Mouse (Mus musculus): ENCODE measurements at regions not wholly inside any gene's neighbourhood (a gene's known extent, or its start where the extent isn't known, plus 50 kb on each side); places are given as distances from the start of the nearest gene placed in this dataset.
A peak's percentile ranks its signal among the peaks of the same experiment; 100 is the strongest.

DNA sequence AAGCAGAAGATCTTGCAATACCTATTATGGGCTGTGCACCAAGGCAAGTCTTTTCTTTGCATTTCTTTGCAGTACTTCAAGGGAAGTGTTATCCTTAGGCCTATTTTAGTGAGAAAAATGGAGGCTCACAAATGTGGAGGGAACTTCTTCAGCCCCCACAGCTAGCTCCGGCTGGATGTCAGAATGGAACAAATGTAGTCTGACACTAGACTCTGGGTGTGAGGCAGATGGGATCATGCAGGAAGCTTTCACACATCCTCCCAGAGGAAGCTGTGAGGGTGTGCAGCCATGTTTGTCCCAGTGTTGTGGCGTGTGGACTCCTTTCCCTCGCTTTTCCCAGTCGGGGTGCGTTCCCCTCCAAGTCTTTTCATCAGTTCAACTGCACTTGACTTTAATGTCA lies 268.0 kb downstream of the Gm11011 start:
- H3K36me3 ChIP-seq (ENCODE audit: control insufficient read depth, insufficient read depth, low read length): no peaks in the 10 kb centered on the region
- 76% methylated on average over 5 of the region's 5 CpGs for WGBS
- peak; percentile 27 for DNase-seq (ENCODE audit: low spot score)
- no peak overlapping the region for H3K27ac ChIP-seq (ENCODE audit: low read depth, low read length)
- peaks cover under 1% of the 10 kb centered on the region; the same call in 1 of the 2 replicates for H3K4me1 ChIP-seq (ENCODE audit: control insufficient read depth, insufficient read depth, low read length)
- no peak overlapping the region for H3K4me2 ChIP-seq (ENCODE audit: low read length)
- no peaks in the 10 kb centered on the region for H3K9me3 ChIP-seq (replicated peaks; ENCODE audit: control insufficient read depth, low read length)
- no peak overlapping the region for H3K4me3 ChIP-seq (ENCODE audit: low read depth, low read length)
- no peak for ATAC-seq
- H3K9ac ChIP-seq (ENCODE audit: low read length): no peak overlapping the region
- no peaks in the 10 kb centered on the region for H3K27me3 ChIP-seq (replicated peaks; ENCODE audit: control insufficient read depth, insufficient read depth, low read length)

DNA sequence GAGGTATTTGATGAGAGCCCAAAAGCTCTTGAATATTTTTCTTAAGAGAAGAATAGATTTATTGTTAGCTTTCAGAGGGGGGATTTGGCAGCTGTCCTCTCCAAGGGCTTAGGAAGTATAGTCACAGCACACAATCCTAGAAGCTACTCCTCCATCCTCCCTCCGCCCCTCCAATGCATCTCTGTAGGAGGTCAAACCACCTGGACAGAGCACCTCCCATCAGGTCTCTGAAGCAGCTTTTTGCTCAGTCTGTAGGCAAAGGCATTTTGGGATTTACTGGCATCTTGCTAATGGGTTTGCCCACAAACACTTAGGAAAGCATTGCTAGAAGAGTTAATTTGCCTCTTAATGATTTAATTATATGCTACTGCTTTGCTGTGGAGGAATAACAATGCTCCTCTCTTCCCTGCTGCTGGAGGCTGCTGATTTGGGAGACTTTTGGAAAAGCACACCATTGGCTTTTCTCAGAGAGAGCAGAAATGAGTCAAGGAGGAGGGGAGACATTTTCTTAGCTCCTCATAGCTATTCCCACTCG lies 273.1 kb downstream of the Gm11011 start:
- no peak overlapping the region for H3K4me2 ChIP-seq (ENCODE audit: low read length)
- no peak overlapping the region for H3K27ac ChIP-seq (ENCODE audit: low read depth, low read length)
- peak; percentile 41 for DNase-seq (ENCODE audit: low spot score)
- no peaks in the 10 kb centered on the region for H3K27me3 ChIP-seq (replicated peaks; ENCODE audit: control insufficient read depth, insufficient read depth, low read length)
- WGBS: 19% methylated on average over 2 of the region's 2 CpGs
- ATAC-seq: no peak
- H3K36me3 ChIP-seq (ENCODE audit: control insufficient read depth, insufficient read depth, low read length): no peaks in the 10 kb centered on the region
- no peak overlapping the region for H3K9ac ChIP-seq (ENCODE audit: low read length)
- no peaks in the 10 kb centered on the region for H3K9me3 ChIP-seq (replicated peaks; ENCODE audit: control insufficient read depth, low read length)
- H3K4me1 ChIP-seq (ENCODE audit: control insufficient read depth, insufficient read depth, low read length): peaks cover 10% of the 10 kb centered on the region
- no peak overlapping the region for H3K4me3 ChIP-seq (ENCODE audit: low read depth, low read length)

DNA sequence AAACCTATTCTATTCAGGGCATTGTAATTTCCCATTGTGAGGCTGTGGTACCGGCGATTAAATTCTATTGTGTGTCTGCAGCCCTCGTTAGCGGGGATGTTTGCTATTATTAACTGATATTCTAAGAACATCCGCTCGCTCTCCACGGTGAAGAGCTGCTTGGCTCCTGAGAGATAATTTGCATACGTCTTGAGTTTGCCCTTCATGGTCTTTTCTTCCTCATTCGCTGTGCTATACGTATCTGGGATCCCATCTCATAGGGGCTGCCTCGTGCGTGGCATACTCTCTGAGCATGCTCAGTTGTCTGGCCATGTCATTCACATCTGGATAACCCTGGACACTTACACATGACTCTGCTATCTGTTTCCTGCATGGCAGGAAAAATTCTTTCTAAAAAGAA lies 275.7 kb downstream of the Gm11011 start:
- Histone ChIP-seq H3K27me3 (replicated peaks; ENCODE audit: control insufficient read depth, insufficient read depth, low read length) (no peaks in the 10 kb centered on the region), H3K9me3 (replicated peaks; ENCODE audit: control insufficient read depth, low read length) (no peaks in the 10 kb centered on the region), H3K4me1 (ENCODE audit: control insufficient read depth, insufficient read depth, low read length) (peaks cover 10% of the 10 kb centered on the region), H3K4me2 (ENCODE audit: low read length) (no peak overlapping the region), H3K9ac (ENCODE audit: low read length) (no peak overlapping the region), H3K27ac (ENCODE audit: low read depth, low read length) (no peak overlapping the region), H3K4me3 (ENCODE audit: low read depth, low read length) (no peak overlapping the region), H3K36me3 (ENCODE audit: control insufficient read depth, insufficient read depth, low read length) (no peaks in the 10 kb centered on the region)
- DNase-seq (ENCODE audit: low spot score): no peak
- ATAC-seq: no peak
- WGBS: 11% methylated on average over 12 of the region's 12 CpGs

DNA sequence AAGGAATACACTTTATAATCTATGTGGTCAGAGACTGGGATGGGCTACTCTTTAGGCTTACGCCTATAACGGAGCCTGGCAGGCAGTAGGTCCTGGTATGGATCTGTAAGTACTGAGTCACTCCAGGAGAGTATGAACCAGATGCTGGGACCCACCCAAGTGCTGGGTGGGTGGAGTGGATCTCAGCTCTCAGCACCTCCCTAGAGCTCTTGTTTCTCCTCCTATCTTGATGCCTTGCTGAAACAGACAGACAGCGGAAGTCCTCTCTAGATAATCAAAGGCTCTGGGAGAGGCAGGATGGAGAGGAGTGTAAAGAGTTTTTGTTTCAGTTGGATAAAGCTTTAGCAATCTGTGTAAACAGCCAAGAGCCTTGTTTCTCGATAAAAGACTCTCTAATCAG lies 276.2 kb downstream of the Gm11011 start:
- Histone ChIP-seq H3K4me1 (ENCODE audit: control insufficient read depth, insufficient read depth, low read length) (peaks cover 10% of the 10 kb centered on the region), H3K9me3 (replicated peaks; ENCODE audit: control insufficient read depth, low read length) (no peaks in the 10 kb centered on the region), H3K9ac (ENCODE audit: low read length) (no peak overlapping the region), H3K4me2 (ENCODE audit: low read length) (no peak overlapping the region), H3K27me3 (replicated peaks; ENCODE audit: control insufficient read depth, insufficient read depth, low read length) (no peaks in the 10 kb centered on the region), H3K4me3 (ENCODE audit: low read depth, low read length) (no peak overlapping the region), H3K36me3 (ENCODE audit: control insufficient read depth, insufficient read depth, low read length) (no peaks in the 10 kb centered on the region), H3K27ac (ENCODE audit: low read depth, low read length) (no peak overlapping the region)
- 35% methylated on average over 4 of the region's 4 CpGs for WGBS
- DNase-seq (ENCODE audit: low spot score): no peak
- no peak for ATAC-seq

DNA sequence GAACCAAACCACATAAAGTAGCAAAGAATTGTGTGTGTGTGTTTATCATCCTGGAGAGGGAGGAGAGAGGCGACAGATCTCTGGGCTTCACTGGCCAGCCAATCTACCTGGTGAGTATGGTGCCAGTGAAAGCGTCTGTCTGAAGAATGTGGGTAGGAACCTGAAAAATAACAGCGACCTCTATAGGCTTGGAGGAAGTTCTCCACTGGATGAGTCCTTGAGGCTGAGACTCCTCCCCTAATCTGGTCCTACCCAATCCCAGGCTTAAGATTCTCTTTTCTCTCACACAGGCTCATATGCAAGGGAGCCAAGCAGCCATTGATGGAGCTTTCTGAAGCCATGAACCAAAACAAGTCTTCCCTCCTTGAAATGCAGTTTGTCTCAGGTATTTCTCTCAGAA lies 283.2 kb downstream of the Gm11011 start:
- no peak overlapping the region for H3K4me3 ChIP-seq (ENCODE audit: low read depth, low read length)
- WGBS: 86% methylated on average over 3 of the region's 3 CpGs
- H3K4me2 ChIP-seq (ENCODE audit: low read length): no peak overlapping the region
- H3K9me3 ChIP-seq (replicated peaks; ENCODE audit: control insufficient read depth, low read length): no peaks in the 10 kb centered on the region
- no peaks in the 10 kb centered on the region for H3K36me3 ChIP-seq (ENCODE audit: control insufficient read depth, insufficient read depth, low read length)
- no peak for ATAC-seq
- no peak overlapping the region for H3K9ac ChIP-seq (ENCODE audit: low read length)
- H3K4me1 ChIP-seq (ENCODE audit: control insufficient read depth, insufficient read depth, low read length): 0 out of 2 replicates have a peak, but pooled peaks cover 2% of the 10 kb centered on the region
- DNase-seq (ENCODE audit: low spot score): no peak
- H3K27ac ChIP-seq (ENCODE audit: low read depth, low read length): no peak overlapping the region
- no peaks in the 10 kb centered on the region for H3K27me3 ChIP-seq (replicated peaks; ENCODE audit: control insufficient read depth, insufficient read depth, low read length)

DNA sequence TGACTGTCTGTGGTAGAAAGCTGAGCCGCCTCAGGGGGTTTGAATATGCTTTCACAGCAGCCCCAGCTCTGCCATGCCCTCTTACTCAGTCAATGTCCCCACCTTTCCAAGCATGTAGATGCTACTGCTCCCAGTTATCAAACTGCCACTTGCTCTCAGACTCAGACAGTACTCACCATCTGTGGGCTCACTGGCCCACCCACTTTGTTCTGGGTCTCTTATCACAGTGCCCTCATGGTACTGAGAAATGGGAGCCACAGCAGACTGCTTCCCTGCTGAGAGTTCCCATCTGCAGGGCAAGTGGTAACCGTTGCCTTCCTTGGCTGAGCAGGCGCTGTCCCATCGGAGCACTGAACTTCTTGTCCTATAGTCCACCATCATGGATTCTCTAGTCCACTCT lies 286.6 kb downstream of the Gm11011 start:
- Histone ChIP-seq H3K27ac (ENCODE audit: low read depth, low read length) (peak overlapping the region; percentile 63), H3K27me3 (replicated peaks; ENCODE audit: control insufficient read depth, insufficient read depth, low read length) (no peaks in the 10 kb centered on the region), H3K9me3 (replicated peaks; ENCODE audit: control insufficient read depth, low read length) (no peaks in the 10 kb centered on the region), H3K4me3 (ENCODE audit: low read depth, low read length) (no peak overlapping the region), H3K36me3 (ENCODE audit: control insufficient read depth, insufficient read depth, low read length) (no peaks in the 10 kb centered on the region), H3K4me2 (ENCODE audit: low read length) (no peak overlapping the region), H3K4me1 (ENCODE audit: control insufficient read depth, insufficient read depth, low read length) (peaks cover 9% of the 10 kb centered on the region), H3K9ac (ENCODE audit: low read length) (no peak overlapping the region)
- ATAC-seq: no peak
- 92% methylated on average over 4 of the region's 4 CpGs for WGBS
- no peak for DNase-seq (ENCODE audit: low spot score)

DNA sequence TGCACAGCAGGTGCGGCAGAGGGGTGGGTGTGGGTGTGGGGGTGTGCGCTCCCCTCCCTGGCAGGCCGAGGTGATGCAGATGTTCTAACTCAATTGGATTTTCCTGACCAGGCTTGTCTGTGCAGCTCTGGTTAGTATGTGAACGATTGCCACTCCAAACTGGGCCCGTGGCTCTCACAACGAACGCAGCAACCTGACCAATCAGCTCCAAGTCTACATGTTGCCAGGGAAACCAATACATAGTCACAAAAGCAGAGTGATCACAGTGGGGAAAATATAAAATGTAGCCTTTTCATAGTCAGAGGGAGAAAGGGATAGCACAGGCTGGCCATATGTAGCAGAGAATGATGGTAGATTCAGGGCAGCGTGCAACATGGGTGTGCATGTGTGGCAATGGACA lies 287.1 kb downstream of the Gm11011 start:
- H3K9ac ChIP-seq (ENCODE audit: low read length): no peak overlapping the region
- peaks cover 9% of the 10 kb centered on the region for H3K4me1 ChIP-seq (ENCODE audit: control insufficient read depth, insufficient read depth, low read length)
- ATAC-seq (peak; percentile 37; the same call in 1 of the 2 replicates), DNase-seq (ENCODE audit: low spot score) (peak; percentile 75)
- H3K27ac ChIP-seq (ENCODE audit: low read depth, low read length): peak overlapping the region; percentile 63
- no peak overlapping the region for H3K4me3 ChIP-seq (ENCODE audit: low read depth, low read length)
- H3K4me2 ChIP-seq (ENCODE audit: low read length): no peak overlapping the region
- 73% methylated on average over 8 of the region's 8 CpGs for WGBS
- no peaks in the 10 kb centered on the region for H3K36me3 ChIP-seq (ENCODE audit: control insufficient read depth, insufficient read depth, low read length)
- no peaks in the 10 kb centered on the region for H3K9me3 ChIP-seq (replicated peaks; ENCODE audit: control insufficient read depth, low read length)
- no peaks in the 10 kb centered on the region for H3K27me3 ChIP-seq (replicated peaks; ENCODE audit: control insufficient read depth, insufficient read depth, low read length)

DNA sequence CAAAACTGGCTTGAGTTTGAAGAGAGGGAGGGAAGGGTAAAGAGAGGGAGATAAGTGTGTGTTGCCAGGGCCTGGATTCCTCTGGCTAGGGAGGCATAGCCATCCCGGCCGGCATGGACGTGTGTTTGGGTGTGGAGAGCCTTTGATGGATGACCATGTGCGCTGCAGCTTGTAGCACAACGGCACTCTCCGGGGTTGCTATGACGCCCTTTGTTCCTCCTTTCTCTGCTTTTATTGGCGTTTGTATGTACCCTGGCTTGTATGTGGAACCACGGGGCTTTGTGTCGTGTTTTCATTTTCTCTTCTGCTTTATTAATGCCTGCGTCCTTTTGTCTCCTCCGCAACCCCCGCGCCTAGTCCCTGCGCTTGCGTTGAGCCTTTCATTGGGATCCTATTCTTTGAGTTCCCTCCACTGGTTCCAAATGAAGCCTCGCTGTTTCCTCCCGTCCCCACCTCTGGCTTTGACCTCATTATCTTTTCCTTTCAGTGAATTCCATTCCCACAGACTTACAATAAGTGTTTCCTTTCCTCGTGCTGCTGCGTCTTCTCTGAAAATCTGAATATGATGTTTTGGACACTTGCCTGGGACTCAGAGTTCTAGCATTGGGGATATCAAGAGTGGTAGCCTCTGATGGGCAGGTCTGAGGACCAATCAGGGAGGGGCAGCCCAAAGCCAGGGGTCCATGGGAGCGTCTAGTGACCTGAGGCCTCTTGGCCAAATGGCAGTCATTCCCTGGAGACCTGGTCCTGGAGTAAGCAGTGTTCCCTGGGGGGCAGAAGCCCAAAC lies 289.5 kb downstream of the Gm11011 start:
- peak; percentile 79 for DNase-seq (ENCODE audit: low spot score)
- Histone ChIP-seq H3K4me1 (ENCODE audit: control insufficient read depth, insufficient read depth, low read length) (peaks cover 9% of the 10 kb centered on the region), H3K9me3 (replicated peaks; ENCODE audit: control insufficient read depth, low read length) (no peaks in the 10 kb centered on the region), H3K4me3 (ENCODE audit: low read depth, low read length) (peak overlapping the region; percentile 19), H3K36me3 (ENCODE audit: control insufficient read depth, insufficient read depth, low read length) (no peaks in the 10 kb centered on the region), H3K4me2 (ENCODE audit: low read length) (peak overlapping the region; percentile 55), H3K27ac (ENCODE audit: low read depth, low read length) (peak overlapping the region; percentile 71), H3K27me3 (replicated peaks; ENCODE audit: control insufficient read depth, insufficient read depth, low read length) (no peaks in the 10 kb centered on the region), H3K9ac (ENCODE audit: low read length) (peak overlapping the region; percentile 52)
- WGBS: 4% methylated on average over 21 of the region's 21 CpGs
- peak; percentile 86 for ATAC-seq

DNA sequence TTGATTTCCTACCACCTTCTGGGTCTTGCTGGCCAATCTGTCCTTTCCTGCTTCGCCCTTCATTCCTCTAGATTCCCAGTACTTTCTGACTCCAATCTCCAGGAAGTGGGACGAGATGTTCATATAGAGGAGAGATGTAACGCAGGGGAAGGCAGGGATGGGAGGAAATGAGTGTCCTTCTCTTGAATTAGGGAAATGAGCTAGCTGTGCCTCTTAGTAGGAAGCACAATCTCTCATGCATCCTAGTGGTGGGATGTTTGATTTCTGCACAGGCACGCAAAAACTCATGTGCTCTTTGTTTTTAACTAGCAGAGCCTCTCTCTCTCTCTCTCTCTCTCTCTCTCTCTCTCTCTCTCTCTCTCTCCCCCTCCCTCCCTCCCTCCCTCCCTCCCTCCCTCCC lies 290.3 kb downstream of the Gm11011 start:
- DNase-seq (ENCODE audit: low spot score): peak; percentile 58

More for the DNA sequence above, 290.3 kb downstream of the Gm11011 start:
- H3K4me2 ChIP-seq (ENCODE audit: low read length): no peak overlapping the region
- no peak overlapping the region for H3K9ac ChIP-seq (ENCODE audit: low read length)
- H3K36me3 ChIP-seq (ENCODE audit: control insufficient read depth, insufficient read depth, low read length): no peaks in the 10 kb centered on the region
- 50% methylated on average over 4 of the region's 4 CpGs for WGBS
- no peak for ATAC-seq
- no peaks in the 10 kb centered on the region for H3K27me3 ChIP-seq (replicated peaks; ENCODE audit: control insufficient read depth, insufficient read depth, low read length)
- H3K4me1 ChIP-seq (ENCODE audit: control insufficient read depth, insufficient read depth, low read length): peaks cover 9% of the 10 kb centered on the region
- H3K9me3 ChIP-seq (replicated peaks; ENCODE audit: control insufficient read depth, low read length): no peaks in the 10 kb centered on the region
- H3K4me3 ChIP-seq (ENCODE audit: low read depth, low read length): no peak overlapping the region
- H3K27ac ChIP-seq (ENCODE audit: low read depth, low read length): peak overlapping the region; percentile 33; the same call in 1 of the 2 replicates
